Mouse (Mus musculus): ENCODE results near the gene Aspa.
"Not testable (repeated sequence)": the region's sequence is repeated elsewhere in the genome, so short reads cannot be mapped to it uniquely, and the experiment has no call there.

Aspa gene

DNA sequence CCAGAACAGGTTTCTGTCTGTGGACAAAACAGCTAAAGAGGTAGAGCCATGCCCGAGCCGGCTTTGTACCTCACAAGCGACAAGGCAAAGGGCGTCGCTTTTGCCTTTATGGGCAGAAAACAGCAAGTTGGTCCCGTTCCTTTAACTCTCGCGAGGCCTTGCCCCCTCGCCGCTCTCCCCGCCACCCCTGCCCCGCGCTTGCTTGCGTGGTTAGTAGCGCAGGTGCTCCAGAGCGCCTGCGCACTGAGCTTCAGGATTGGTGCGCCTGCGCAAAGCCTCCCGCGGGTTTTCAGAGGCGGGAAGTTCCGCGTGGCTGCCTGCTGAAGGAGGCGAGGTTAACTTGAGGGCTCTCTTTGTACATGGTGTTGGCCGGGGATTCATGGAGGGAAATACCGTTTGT is at the start of gene Aspa, which contains the start of the genes Gm49340 and Spata22:
Aspa (minus strand) TSS at position 155 of the 400 bp plus-strand sequence.
Gm49340 (plus strand) TSS at position 300 of the 400 bp plus-strand sequence.
Spata22 (plus strand) TSS at position 300 of the 400 bp plus-strand sequence.
- DNase-seq (ENCODE audit: low read depth), result no peak

DNA sequence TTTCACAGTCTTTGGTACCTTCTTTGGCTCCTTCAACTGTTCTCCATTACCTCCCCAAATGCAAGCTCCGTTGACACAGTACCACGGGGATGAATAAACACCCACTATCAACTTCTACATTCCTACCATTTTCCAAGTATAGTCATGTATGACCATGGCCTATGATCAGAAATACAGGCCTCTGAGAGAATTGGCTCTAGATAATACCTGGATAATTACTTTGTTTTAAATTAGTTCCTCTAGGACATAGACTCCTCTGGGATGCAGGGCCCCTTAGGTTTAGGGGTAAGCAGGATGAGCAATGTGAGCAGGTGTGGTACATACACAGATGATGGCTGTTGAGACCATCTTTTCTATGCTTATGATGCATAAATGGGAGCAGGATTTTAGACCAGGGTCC is 41.5 kb upstream of the Aspa start, which contains the start of gene Olfr376:
Olfr376 (plus strand) TSS at position 301 of the 400 bp plus-strand sequence.
- DNase-seq (ENCODE audit: low read depth), result no peak

DNA sequence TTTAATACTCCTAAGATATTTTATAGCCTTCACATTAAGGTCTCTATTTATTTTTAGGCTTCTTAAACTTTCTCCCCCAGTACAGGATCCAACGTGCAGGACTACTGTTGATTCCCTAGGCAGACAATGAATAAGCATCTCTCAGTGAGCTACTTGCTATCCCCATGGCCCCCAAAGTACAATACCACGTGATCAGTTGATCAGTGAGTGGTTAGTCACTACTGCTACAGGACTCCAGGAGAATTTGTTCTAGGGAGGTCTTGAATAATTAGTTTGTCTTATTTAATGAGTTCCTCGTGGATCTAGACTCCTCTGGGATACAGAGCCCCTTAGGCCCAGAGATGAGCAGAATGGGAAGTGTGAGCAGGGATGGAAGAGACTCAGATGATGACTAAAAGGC is 21.1 kb upstream of the Aspa start, which contains the start of gene Olfr20:
Olfr20 (plus strand) TSS at position 301 of the 400 bp plus-strand sequence.
- no peak for DNase-seq (ENCODE audit: low read depth)

DNA sequence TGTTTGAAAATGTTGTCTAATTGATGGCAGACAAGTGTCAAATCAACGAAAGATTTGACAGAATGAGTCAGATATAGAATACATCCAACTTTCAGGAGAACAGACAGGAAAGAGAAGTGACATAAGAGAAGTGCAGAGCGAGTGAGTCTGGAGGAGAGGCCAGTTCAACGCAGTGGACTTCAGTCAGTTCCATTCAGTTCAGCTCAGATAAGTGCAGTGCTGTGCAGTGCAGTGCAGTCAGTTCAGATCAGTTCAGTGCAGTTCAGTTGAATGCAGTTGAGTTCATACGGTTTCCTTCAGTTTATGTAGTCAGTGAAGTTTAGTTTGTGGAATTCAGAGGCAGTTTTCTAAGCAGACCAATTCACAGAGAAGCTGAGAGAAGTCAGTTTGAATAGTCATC is 7.5 kb upstream of the Aspa start:
- DNase-seq (ENCODE audit: low read depth), result no peak

DNA sequence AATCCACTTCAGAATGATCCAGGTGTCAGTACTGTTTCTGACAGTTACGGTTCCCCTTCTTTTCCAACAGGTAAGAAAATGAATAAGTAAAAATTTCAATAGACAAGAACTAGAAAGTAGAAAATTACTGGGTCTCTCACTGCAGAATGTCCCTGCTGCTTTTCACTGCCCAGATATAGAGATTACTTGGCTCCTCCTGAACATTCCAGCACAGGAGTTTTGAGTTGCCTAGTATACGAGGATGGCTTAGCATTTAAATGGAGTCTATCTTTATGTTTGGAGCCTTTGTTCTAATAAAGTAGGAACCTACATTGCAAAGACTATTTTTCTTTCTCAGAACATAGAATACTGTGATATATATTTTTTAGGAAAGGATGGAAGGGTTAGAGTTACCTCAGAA is 4.0 kb upstream of the Aspa start:
- no peak for DNase-seq (ENCODE audit: low read depth)

DNA sequence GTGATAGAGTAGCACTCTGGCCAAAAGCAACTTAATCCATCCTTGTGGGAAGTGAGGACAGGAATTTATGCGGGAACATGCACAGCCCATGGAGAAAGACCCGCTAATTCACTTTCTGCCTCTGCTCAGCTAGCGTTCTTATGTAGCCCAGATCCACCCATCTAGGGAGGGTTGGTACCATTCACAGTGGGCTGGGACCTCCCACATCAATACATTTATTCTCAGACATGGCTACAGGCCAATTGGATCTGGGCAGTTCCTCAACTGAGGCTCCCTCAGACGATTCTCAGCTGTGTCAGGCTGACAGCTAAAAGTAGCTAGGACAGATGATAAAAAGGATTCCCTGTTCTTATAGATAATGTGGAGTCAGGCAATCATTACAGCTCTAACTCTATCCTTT is 2.0 kb downstream of the Aspa start:
- no peak for DNase-seq (ENCODE audit: low read depth)

DNA sequence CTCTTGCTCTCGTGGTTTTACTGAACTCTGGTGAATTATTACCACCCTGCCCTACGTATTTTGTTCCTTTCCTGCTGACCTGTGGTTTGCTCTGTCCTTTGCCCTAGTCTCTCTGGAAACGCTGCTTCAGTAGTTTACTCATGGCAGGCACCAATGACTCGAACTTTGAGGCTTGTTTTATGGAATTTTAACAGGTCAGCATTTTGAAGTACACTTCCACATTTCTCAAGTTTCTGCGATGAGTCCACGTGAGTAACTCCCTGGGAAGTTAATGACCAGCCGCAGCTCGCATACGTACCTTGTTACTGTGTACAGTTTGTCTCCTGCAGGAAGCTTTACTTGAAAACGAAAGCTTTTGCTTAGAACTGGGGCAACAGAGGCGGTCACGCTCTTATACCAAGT is 2.9 kb downstream of the Aspa start:
- peak; percentile 27 for DNase-seq (ENCODE audit: low read depth)

DNA sequence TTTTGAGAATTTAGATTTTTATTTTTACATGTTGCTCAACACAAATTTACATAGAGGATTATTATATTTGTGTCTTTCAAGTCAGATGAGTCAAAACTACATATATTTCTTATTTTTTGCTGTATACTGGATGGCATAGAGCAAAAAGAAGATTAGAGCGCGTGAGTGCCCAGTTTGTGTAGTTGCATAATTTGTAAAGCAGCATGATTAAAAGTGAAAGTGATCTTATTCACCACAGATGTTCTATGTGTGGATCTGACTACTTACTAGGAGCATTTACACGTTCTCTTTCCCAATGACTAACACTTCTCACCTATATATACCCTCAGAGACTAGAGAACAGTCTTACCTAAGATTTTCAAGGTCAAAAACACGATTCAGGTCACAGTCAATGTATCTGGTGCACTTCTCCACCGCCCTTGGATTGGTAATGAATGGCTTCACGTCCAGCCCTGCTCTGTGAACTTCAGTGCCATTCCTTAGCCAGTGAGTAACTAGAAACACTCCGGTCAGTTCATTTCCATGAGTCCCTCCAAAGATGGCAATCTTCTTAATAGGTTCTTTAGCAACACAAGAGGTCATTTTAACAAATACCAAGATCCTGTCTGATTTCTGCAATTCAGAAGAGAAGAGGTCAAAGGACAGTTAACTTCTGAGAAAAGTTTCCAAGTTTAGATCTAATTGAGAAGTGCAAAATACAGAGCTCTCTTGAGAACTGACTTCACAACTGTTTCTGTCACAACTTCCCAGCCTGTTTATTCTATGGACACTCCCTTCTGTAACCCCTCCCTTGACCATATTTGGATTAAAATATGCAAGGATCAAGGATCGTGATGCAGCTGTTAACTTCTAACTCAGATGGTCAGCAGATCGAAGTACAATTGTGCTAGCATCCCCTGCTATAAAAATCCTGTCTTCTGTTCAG is 5.2 kb downstream of the Aspa start:
- DNase-seq (ENCODE audit: low read depth), result no peak

DNA sequence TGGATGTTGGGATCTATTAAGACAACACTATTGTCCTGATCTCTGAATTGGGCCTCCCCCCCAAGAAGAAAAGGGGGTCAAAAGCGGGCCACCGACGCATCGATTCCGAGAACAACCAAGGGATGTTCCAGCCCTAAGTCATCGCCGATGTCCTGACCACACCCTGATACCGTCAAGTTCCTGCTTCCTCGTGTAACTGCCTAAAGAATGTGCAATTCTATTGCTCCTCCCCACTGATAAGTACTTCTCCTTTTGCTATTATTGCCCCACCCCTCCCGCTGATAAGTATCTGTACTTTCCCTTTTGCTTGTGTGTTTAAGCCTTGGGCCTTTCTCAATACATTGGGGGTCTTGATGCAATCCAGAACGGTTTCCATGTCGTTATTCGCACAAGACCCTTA is 8.3 kb downstream of the Aspa start:
- not testable (repeated sequence) for DNase-seq (ENCODE audit: low read depth)

DNA sequence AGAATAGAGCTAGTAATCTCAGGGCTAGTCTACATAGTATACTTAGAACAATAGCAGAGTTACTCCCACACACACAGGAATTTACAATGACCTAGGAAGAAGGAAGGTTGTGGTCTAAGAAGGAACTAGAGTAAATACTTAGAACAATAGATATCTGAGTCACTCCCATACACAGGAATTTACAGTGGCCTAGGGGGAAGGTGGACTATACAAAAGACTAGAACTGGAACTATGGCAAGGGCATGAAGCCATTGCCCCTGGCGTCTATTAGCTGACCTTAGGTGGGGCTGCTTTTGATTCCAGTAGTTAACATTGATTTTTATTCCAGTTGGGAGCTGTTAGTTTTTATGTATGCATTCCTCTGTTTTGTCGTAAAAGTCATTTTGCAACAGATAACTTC is 10.8 kb downstream of the Aspa start:
- DNase-seq (ENCODE audit: low read depth), result not testable (repeated sequence)

DNA sequence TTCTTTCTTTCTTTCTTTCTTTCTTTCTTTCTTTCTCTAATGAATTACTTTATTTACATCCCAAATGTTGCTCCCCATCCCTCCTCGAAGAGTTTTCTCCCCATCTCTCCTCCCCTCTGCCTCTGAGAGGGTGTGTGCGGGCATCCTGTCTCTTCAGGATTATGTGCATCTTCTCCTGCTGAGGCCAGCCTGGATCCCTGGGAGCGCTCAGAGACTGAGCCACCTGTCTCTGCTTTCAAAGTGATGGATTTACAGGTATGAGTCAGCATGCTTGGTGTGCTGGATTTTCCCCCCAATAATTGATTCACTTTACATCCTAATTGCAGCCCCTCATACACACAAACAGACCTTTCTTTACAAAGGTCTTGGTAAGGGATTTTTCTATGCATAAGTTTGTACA is 13.4 kb downstream of the Aspa start:
- no peak for DNase-seq (ENCODE audit: low read depth)

DNA sequence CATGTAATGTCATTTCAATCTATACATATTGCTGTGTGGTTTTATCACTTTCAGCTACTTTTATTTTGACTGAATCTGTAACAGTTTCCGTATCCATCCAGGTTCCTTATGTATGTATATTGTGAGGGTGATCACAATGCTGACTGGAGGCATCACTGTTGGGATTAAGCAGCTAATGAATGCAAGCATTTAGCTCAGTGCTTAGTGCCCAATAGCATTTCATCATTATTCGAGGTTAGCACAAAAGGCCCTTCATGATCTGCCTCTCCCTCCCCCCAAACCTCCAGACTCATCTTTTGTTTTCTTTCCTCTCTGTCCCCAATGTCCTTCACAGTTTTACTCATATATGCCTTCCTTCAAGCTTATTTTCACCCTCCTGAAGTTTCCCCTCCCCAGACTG is 26.3 kb downstream of the Aspa start:
- no peak for DNase-seq (ENCODE audit: low read depth)

DNA sequence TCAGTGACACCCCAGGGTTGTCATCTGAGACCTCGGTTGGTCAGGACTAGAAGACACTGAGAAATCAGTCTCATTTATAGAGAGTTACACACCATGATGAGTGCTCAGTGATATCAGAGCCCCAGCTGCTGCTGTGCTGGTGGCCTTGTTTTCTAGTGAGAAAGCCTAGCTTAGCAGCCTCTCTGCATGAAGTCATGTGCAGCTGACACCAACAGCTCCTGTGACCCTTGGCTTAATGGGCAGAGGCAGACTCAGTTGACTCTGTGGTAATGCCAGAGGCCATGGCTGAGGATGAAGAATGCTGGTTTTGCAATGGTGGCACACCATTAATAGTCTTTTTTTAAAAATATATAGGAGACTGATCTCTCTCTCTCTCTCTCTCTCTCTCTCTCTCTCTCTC is 39.8 kb downstream of the Aspa start:
- no peak for DNase-seq (ENCODE audit: low read depth)

DNA sequence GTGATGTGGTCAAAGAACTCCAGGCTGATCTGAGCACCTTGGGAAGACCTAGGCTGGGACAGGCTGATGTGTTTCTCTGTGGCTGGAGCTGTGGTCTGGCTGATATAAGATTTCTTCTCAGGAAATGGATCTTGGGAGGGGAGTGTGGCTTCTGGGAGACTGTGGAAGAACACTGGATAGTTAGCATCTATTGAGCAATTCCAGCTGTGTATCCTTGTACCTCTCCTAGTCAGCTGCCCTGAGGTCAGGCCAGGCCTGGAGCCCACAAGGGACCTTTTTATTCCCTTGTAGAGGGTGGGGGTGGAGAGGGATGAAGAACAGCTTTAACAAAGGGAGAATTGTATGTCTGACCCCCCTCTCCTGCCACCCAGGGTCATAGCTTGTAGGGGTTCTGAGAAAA is 45.0 kb downstream of the Aspa start:
- peak; percentile 51 for DNase-seq (ENCODE audit: low read depth)

DNA sequence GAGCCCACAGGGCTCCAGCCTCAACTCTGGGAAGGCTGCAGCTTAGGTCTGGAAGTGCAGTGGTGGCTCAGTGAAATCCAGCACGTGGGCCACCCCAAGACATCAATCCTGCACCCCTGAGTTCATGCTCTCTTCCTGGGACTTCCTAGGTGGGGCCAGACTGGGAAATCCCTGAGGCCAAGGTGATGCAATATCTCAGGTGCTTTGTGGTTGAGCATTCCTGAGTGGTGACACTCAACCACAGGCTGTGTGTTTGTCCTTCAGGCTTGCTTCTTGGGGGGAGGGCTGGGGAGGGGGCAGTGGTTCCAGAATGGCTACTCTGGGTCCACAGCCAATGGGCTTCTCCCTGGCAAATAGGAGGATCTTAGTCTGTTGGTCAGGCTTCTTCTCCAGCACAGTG is 45.5 kb downstream of the Aspa start:
- DNase-seq (ENCODE audit: low read depth), result peak; percentile 31

DNA sequence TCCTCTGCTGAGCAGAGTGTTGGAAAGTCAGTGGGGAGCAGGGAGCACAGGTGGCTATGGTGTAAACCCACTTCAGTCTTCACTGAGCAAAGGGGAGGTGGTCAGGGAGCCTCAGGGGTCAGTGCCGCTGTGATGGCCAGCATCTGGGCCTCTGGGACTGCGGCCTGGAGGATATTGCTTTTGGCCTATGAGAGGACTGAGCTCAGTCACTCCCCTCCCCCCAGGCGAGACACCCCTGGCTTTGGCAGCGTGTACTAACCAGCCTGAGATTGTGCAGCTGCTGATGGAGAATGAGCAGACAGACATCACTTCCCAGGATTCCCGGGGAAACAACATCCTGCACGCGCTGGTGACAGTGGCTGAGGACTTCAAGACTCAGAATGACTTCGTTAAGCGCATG is 46.0 kb downstream of the Aspa start:
- DNase-seq (ENCODE audit: low read depth), result no peak

DNA sequence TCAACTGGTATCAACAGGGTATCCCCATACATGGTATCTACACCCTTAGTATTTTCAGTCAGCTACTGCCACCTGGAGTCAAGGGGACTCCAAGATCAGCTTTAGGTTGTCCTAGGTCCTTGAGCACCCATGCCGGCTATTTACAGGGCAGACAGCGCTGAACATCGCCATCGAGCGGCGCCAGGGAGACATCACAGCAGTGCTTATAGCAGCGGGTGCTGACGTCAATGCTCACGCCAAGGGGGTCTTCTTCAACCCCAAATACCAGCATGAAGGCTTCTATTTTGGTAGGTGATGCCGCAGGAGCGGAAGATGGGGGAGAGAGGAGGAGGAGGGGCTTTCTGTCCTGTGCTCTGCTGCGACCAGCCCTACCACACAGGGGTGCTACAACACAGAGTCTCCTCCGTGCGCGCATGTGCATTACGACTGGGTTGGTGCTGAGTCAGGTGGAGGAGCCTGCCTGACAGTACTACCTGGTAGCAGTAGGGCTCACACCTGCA is 47.8 kb downstream of the Aspa start:
- DNase-seq (ENCODE audit: low read depth), result peak; percentile 60

DNA sequence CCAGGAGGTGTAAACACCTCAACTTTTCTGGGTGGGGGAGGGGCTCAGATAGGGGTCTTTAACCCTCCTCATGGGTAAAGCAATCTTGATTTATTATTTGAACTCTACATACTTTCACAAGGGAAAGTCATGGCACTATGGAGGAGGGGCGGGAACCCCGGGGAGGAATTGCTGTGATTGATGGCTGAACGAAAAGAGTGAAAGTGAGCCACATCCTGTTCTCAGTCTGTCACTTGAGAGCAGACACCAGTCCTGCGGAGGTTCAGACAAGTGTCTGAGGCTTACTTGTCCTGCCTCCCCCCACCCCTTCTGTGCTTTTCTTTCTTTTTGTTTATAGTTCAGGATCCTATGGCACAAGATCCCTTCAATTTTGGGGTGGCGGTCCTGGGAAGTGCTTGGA is 48.7 kb downstream of the Aspa start:
- no peak for DNase-seq (ENCODE audit: low read depth)

DNA sequence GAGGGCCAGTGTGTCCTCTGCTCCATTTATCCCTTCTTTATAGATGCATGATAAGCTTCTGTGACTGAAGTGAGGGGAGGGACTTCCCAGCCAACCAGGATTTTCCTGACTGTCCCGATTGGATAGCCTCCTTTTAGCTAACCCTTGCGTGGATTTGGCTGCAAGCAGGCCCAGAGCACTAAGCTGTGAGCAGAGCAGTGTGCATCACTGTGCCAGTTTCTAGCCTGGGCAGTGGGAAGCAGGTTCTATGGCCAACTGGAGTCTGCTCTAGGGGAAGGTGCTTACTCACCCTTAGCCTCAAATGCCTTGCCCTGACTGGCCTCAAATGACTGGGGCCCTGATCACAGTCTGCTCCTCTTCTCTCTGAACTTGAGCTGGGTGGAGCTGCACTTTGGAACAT is 54.6 kb downstream of the Aspa start:
- DNase-seq (ENCODE audit: low read depth), result no peak

DNA sequence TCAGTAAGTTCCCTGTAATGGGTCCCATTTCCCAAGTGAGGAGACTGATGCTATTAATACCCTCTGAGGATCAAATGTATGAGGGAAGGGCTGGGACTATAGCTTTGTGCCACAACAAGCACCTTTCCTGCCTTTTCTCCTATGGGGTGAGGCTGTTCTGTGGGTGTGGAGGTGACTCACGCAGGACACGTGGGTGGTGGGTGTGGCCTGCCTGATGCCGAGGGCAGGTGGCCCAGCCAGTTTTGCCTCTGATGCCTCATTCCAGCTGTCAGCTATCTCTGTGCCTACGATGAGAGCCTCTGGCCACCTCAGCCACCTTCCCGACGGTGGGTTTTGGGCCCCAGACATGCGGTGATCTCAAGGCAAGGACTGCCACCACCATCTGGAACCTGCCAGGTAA is 62.1 kb downstream of the Aspa start, which contains the start of gene Trpv3:
Trpv3 (plus strand) TSS at position 122 of the 400 bp plus-strand sequence.
- no peak for DNase-seq (ENCODE audit: low read depth)

DNA sequence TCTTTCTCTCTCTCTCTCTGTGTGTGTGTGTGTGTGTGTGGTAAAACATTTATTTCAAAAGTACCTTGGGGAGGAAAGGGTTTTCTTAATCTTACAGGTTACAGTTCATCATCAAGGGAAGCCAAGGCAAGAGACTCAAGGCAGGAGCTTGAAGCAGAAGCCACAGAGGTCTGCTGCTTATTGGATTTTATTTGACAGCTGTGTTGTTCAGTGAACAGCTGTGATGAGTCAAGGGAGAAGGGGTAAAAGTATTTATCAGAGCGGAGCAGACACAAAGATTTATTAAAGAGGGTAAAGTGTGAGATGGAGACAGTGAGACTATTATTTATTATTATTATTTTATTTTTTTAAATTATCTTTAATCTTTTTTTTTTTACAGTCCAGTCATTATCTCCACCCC is 68.0 kb downstream of the Aspa start:
- no peak for DNase-seq (ENCODE audit: low read depth)

DNA sequence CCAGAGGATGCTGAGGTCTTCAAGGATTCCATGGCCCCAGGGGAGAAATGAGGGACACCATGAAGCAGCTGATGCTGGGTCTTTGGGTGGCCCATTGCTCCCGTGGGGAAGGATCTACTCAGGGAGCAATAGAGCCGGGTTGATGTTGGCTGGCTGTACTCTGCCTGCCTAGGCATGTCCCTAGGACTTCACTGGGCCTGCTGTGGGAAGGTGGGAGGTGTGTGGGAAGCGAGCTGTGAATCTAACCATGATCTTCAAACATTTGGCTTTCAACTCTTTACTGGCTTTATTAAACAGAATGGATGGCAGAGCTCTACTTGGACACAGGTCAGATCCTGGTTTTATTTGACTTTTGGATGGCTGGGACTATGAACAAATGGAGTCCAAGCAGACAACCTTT is 68.9 kb downstream of the Aspa start:
- no peak for DNase-seq (ENCODE audit: low read depth)

DNA sequence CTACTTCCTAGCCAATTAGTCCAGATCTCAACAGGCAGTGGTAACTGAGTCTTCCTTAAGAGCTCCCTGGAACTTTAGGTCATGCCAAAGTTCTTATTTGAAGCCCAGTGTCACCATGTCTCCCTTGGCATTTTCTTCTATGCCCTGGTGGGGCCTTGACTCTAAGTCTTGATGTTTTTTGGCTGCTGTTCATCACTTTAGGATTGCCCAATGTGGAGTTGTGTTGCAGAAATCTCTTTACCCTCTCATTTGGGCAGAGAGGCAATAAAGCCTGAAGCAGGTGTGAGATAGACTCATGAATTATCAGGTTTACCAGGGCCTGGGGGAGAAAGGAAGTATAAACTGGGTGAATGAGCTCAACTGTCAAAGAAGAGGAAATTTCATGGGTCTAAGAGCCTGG is 70.7 kb downstream of the Aspa start:
- no peak for DNase-seq (ENCODE audit: low read depth)

Data from fibroblast of lung, adult 2 months (primary cell).